Mouse (Mus musculus) limb, embryonic 15.5 days (tissue): Measurements from ENCODE around the gene Gm10320. TPM values are rescaled to one million over a fixed set of nuclear protein-coding genes. Genes with fewer than 3 reads are reported as not detected.

Experiments used
- ATAC-seq: fragments of 200-750 bp; cut with Nextera tagmentation; 2 replicates; pipeline ENCODE4 v1.8.0; 2017; ENCODE audit warnings: low read depth, moderate TSS enrichment; ENCODE audit not compliant: insufficient number of reproducible peaks, low FRiP score, low TSS enrichment
- H3K27ac ChIP-seq: fragments of 300-500 bp; sonication (generic); 2 replicates; pipeline ENCODE4 v1.5.1; 2015; ENCODE audit warnings: moderate library complexity, mild to moderate bottlenecking, inconsistent platforms
- H3K27me3 ChIP-seq: fragments of 300-500 bp; sonication (generic); 2 replicates; pipeline ENCODE4 v1.6.1; 2015; ENCODE audit warnings: inconsistent platforms
- H3K36me3 ChIP-seq: fragments of 300-500 bp; sonication (generic); 2 replicates; pipeline ENCODE4 v1.6.1; 2015; ENCODE audit warnings: inconsistent platforms
- H3K4me1 ChIP-seq: fragments of 300-500 bp; sonication (generic); 2 replicates; pipeline ENCODE4 v1.6.1; 2015; ENCODE audit warnings: inconsistent platforms
- H3K4me2 ChIP-seq: fragments of 300-500 bp; sonication (generic); 2 replicates; pipeline ENCODE4 v1.6.1; 2015; ENCODE audit warnings: mild to moderate bottlenecking, inconsistent platforms
- H3K4me3 ChIP-seq: fragments of 300-500 bp; sonication (generic); 2 replicates; pipeline ENCODE4 v1.5.1; 2015; ENCODE audit warnings: mild to moderate bottlenecking, inconsistent platforms
- H3K9ac ChIP-seq: fragments of 300-500 bp; sonication (generic); 2 replicates; pipeline ENCODE4 v1.6.1; 2015; ENCODE audit warnings: inconsistent platforms
- H3K9me3 ChIP-seq: fragments of 300-500 bp; sonication (generic); 2 replicates; pipeline ENCODE4 v1.6.1; 2016; ENCODE audit warnings: inconsistent platforms
- WGBS: fragments of 180-500 bp; shearing (Covaris S2); methylation state at CpG from one replicate; pipeline ENCODE4 v1.1.7; 2015; 5-methylcytosine and 5-hydroxymethylcytosine counted together
- polyA plus RNA-seq: library from polyadenylated mRNA; unstranded; fragments of >200 nt; fragmentation: Nextera tagmentation; extraction: Ambion mirVana; gene quantifications from 2 replicates; pipeline ENCODE4 v1.2.1, GENCODE M21; 2015

Gm10320 gene
- polyA plus RNA-seq, 1 experiment from 2014 or later = 1.3 TPM

DNA sequence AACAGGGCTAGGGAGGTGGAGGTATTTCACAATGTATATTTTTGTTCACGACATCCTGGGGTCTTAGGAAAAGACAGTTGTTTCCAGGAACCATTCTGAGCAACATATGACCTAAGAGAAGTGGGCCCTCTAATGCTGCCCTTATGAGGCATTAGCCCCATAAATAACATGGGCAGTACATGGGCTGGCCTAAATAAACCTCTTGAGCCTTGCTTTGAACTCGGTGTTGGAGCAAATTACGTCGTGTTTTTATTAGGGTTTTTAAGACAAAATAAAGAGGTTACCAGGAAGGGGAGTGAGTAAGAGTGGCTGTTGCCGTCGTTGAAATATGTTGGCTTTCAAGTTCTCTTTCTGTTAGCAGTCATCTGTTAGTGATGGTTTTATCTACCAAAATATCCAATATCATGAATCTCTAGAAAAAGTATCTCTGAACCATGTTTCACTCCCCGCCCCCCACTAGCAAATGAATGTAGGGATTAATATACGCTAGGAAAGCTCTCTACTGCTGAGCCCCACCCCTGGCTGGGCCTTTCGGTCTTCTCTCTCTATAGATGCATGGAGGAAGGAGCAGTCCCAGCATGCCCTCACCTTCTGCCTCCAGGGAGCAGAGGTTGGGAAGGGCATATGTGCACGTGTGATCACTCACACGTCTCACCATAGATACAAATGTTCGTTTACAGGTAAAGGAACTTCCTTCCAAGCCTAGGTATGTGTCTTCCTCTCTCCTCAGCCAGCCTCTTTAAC lies 37.4 kb downstream of the Gm10320 start:
- Histone ChIP-seq H3K9ac (no peak overlapping the region), H3K27me3 (no peaks in the 10 kb centered on the region), H3K4me1 (no peaks in the 10 kb centered on the region), H3K9me3 (no peaks in the 10 kb centered on the region), H3K4me3 (no peak overlapping the region), H3K36me3 (no peaks in the 10 kb centered on the region), H3K4me2 (no peak overlapping the region), H3K27ac (no peak overlapping the region)
- 44% methylated on average over 12 of the region's 12 CpGs for WGBS
- no peak for ATAC-seq

DNA sequence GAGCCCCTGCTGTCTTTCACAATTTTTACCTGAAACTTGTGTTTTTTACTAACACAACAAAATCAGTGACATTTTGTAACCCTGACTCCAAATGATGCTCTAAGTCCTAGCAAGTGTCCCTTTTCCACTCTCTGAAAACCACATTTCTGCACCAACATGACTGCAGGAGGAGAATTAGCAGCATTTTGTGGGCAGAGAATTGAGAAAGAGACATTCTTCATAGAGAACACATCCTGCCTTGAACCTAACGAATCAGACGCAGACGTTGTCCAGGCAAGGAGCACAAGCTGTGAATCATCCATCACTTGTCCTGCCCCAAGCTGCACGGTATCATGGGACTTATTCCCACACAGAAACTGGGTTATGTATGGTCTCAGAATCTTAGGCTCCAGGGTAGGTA lies 38.7 kb downstream of the Gm10320 start:
- H3K36me3 ChIP-seq = no peaks in the 10 kb centered on the region
- no peak overlapping the region for H3K9ac ChIP-seq
- H3K9me3 ChIP-seq = no peaks in the 10 kb centered on the region
- no peak overlapping the region for H3K4me3 ChIP-seq
- H3K4me1 ChIP-seq = no peaks in the 10 kb centered on the region
- 50% methylated on average over 4 of the region's 4 CpGs for WGBS
- ATAC-seq = no peak
- no peak overlapping the region for H3K27ac ChIP-seq
- no peak overlapping the region for H3K4me2 ChIP-seq
- no peaks in the 10 kb centered on the region for H3K27me3 ChIP-seq

DNA sequence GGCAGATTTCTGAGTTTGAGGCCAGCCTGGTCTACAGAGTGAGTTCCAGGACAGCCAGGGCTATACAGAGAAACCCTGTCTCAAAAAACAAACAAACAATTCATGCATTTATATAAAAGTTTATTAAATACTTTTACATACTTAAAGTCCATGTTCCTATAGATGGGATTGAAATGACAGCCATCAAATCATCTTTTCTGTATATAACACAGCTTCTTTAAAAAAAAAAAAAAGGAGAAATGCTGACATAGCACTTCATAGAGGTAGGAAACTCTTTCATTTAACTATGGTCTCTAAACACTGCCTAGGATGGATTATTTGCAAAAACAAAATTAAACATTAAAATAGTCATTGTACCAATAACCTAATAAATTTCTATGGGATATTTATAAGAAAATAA lies 43.1 kb downstream of the Gm10320 start:
- H3K27ac ChIP-seq = no peak overlapping the region
- no peaks in the 10 kb centered on the region for H3K4me1 ChIP-seq
- no peak overlapping the region for H3K4me2 ChIP-seq
- no peak for ATAC-seq
- H3K36me3 ChIP-seq = no peaks in the 10 kb centered on the region
- no peak overlapping the region for H3K4me3 ChIP-seq
- no peak overlapping the region for H3K9ac ChIP-seq
- H3K9me3 ChIP-seq = no peaks in the 10 kb centered on the region
- H3K27me3 ChIP-seq = 0 out of 2 replicates have a peak, but pooled peaks cover 3% of the 10 kb centered on the region

DNA sequence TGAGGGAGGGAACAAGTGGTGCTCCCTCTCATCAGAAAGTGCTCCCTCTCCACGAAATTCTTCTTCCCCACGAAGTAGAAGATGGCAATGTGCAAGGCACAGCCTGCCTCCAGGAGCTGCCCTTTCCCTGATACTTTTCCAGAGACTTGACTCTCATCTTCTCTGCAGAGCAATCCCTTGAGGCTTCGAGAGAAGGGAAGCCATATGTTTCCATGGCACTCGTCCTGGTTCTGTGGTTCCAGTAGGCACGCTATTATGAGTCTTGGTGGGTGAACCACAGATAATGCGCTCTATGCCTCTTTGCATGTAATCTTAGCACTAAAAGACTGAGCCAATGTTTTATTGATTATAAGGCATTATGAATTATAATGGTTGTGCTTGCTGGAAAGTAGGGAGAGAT lies 44.1 kb downstream of the Gm10320 start:
- Histone ChIP-seq H3K9ac (no peak overlapping the region), H3K27ac (no peak overlapping the region), H3K4me2 (no peak overlapping the region), H3K9me3 (no peaks in the 10 kb centered on the region), H3K27me3 (0 out of 2 replicates have a peak, but pooled peaks cover 3% of the 10 kb centered on the region), H3K36me3 (no peaks in the 10 kb centered on the region), H3K4me3 (no peak overlapping the region), H3K4me1 (no peaks in the 10 kb centered on the region)
- WGBS = 76% methylated on average over 6 of the region's 6 CpGs
- no peak for ATAC-seq

GRCm38 (mm10) chr13:98445391-98446125 lies 46.2 kb downstream of the Gm10320 start:
- H3K4me1 ChIP-seq = 0 out of 2 replicates have a peak, but pooled peaks cover 2% of the 10 kb centered on the region
- no peak overlapping the region for H3K4me3 ChIP-seq
- no peaks in the 10 kb centered on the region for H3K36me3 ChIP-seq
- no peak overlapping the region for H3K27ac ChIP-seq
- H3K9ac ChIP-seq = no peak overlapping the region
- H3K4me2 ChIP-seq = no peak overlapping the region
- 89% methylated on average over 7 of the region's 7 CpGs for WGBS
- no peaks in the 10 kb centered on the region for H3K9me3 ChIP-seq
- no peak for ATAC-seq
- H3K27me3 ChIP-seq = 0 out of 2 replicates have a peak, but pooled peaks cover 3% of the 10 kb centered on the region

GRCm38 (mm10) chr13:98441001-98441400 lies 50.8 kb downstream of the Gm10320 start:
- ATAC-seq = no peak
- Histone ChIP-seq H3K4me1 (peaks cover 8% of the 10 kb centered on the region; the same call in 1 of the 2 replicates), H3K36me3 (no peaks in the 10 kb centered on the region), H3K27me3 (no peaks in the 10 kb centered on the region), H3K4me2 (no peak overlapping the region), H3K4me3 (no peak overlapping the region), H3K9ac (no peak overlapping the region), H3K27ac (no peak overlapping the region), H3K9me3 (no peaks in the 10 kb centered on the region)
- 80% methylated on average over 4 of the region's 4 CpGs for WGBS

DNA sequence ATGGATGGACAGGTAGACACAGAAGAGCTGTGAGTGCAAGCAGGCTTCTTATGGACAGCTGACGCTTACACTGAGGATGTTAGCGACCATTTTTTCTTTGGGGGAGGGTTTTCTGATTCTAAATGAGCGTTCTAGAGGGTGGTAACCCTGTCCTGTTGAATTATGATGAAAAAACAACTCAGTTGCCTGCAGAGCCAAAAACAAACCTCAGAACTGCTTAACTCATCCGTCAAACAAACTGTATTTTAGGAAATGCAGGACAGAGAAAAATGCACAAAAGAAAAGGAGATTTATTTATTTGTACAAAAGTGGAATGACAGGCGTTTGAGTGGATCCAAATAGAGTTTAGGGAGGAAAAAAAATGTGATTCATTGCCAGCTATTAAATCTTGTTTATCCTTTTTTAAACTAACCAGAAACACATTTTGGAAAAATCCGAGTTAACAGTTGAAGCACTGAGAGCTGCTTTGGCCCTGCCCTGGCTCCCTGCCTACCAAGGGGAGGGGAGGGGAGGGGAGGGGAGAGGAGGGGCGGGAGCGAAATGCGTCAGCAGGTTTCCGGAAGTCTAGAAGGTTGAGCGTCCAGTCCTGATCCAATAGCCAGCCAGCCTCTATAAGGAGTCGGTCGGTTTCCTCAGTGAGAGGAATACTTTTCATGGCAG lies 51.4 kb downstream of the Gm10320 start:
- no peak overlapping the region for H3K9ac ChIP-seq
- H3K36me3 ChIP-seq = no peaks in the 10 kb centered on the region
- no peaks in the 10 kb centered on the region for H3K27me3 ChIP-seq
- H3K9me3 ChIP-seq = no peaks in the 10 kb centered on the region
- peaks cover 8% of the 10 kb centered on the region; the same call in 1 of the 2 replicates for H3K4me1 ChIP-seq
- H3K4me3 ChIP-seq = no peak overlapping the region
- H3K27ac ChIP-seq = peak overlapping the region; percentile 38; the same call in 1 of the 2 replicates
- no peak for ATAC-seq
- WGBS = 30% methylated on average over 13 of the region's 13 CpGs
- no peak overlapping the region for H3K4me2 ChIP-seq

Other genes with a start within 250 kb of the Gm10320 start
- gene Utp15, start 229.0 kb downstream of the Gm10320 start, polyA plus RNA-seq = 26.4 and 26.9 TPM in 2 replicates
- gene Ankra2, start 228.9 kb downstream of the Gm10320 start, polyA plus RNA-seq = 23.3 and 25.3 TPM in 2 replicates
- gene Gm21976, start 212.1 kb downstream of the Gm10320 start, polyA plus RNA-seq = not detected in 2 replicates
- gene Btf3, start 175.0 kb downstream of the Gm10320 start, polyA plus RNA-seq = 590 and 660 TPM in 2 replicates
- gene Foxd1, start 137.8 kb downstream of the Gm10320 start, polyA plus RNA-seq = 0.29 TPM in 2 replicates
- gene Tmem174, start 145.4 kb upstream of the Gm10320 start, polyA plus RNA-seq = not detected in 2 replicates
- gene Tmem171, start 202.8 kb upstream of the Gm10320 start, polyA plus RNA-seq = 0.17 TPM in 1 of 2 replicates, not detected in the other